Mouse (Mus musculus) intestine, postnatal 0 days (tissue): ENCODE measurements around the gene Pnmal1. TPM values are rescaled to one million over a fixed set of nuclear protein-coding genes. Genes with fewer than 3 reads are reported as not detected.
"Not testable (repeated sequence)": the region's sequence is repeated elsewhere in the genome, so short reads cannot be mapped to it uniquely, and the experiment has no call there.

ENCODE experiments used
- ATAC-seq: fragments of 200-750 bp; cut with Nextera tagmentation; 2 replicates; pipeline ENCODE4 v1.8.0; 2017; ENCODE audit warnings: mild to moderate bottlenecking, moderate TSS enrichment, moderate library complexity
- H3K27ac ChIP-seq: fragments of 300-500 bp; sonication (generic); 2 replicates; pipeline ENCODE4 v1.5.1; 2014; ENCODE audit warnings: mild to moderate bottlenecking, low read depth, low read length, moderate library complexity
- H3K27me3 ChIP-seq: fragments of 300-500 bp; sonication (generic); replicated peaks from 2 replicates; pipeline ENCODE4 v1.6.1; 2014; ENCODE audit warnings: low read length, mixed read lengths; ENCODE audit not compliant: control insufficient read depth, insufficient read depth
- H3K36me3 ChIP-seq: fragments of 300-500 bp; sonication (generic); 2 replicates; pipeline ENCODE4 v1.6.1; 2014; ENCODE audit warnings: mild to moderate bottlenecking, moderate library complexity; ENCODE audit not compliant: control insufficient read depth, insufficient read depth
- H3K4me1 ChIP-seq: fragments of 300-500 bp; sonication (generic); replicated peaks from 2 replicates; pipeline ENCODE4 v1.6.1; 2014; ENCODE audit warnings: antibody characterized with exemption, low read length, mixed read lengths; ENCODE audit not compliant: control insufficient read depth, insufficient read depth
- H3K4me2 ChIP-seq: fragments of 300-500 bp; sonication (generic); replicated peaks from 2 replicates; pipeline ENCODE4 v1.6.1; 2014; ENCODE audit warnings: low read depth, mild to moderate bottlenecking, moderate library complexity
- H3K4me3 ChIP-seq: fragments of 300-500 bp; sonication (generic); 2 replicates; pipeline ENCODE4 v1.5.1; 2014; ENCODE audit warnings: low read depth, low read length
- H3K9ac ChIP-seq: fragments of 300-500 bp; sonication (generic); 2 replicates; pipeline ENCODE4 v1.6.1; 2014; ENCODE audit warnings: mild to moderate bottlenecking, low read depth, low read length
- H3K9me3 ChIP-seq: fragments of 300-500 bp; sonication (generic); 2 replicates; pipeline ENCODE4 v1.6.1; 2016; ENCODE audit warnings: mixed run types; ENCODE audit not compliant: control insufficient read depth
- CTCF ChIP-seq: sonication (generic); IDR thresholded peaks from 2 replicates; pipeline ENCODE4 v1.5.1; 2016; ENCODE audit warnings: low read depth, mild to moderate bottlenecking, control low read depth, antibody characterized with exemption, moderate library complexity
- WGBS: fragments of 180-500 bp; shearing (Covaris S2); extraction: QIAGEN DNeasy Blood & Tissue Kit; methylation state at CpG from one replicate; pipeline ENCODE4 v1.1.7; 2014; 5-methylcytosine and 5-hydroxymethylcytosine counted together
- polyA plus RNA-seq: library from polyadenylated mRNA; unstranded; fragments of >200 nt; fragmentation: Nextera tagmentation; extraction: Ambion mirVana; gene quantifications from 2 replicates; pipeline ENCODE4 v1.2.1, GENCODE M21; 2015

The Pnmal1 gene
- polyA plus RNA-seq, 1 experiment from 2014 or later = 2.2 TPM

DNA sequence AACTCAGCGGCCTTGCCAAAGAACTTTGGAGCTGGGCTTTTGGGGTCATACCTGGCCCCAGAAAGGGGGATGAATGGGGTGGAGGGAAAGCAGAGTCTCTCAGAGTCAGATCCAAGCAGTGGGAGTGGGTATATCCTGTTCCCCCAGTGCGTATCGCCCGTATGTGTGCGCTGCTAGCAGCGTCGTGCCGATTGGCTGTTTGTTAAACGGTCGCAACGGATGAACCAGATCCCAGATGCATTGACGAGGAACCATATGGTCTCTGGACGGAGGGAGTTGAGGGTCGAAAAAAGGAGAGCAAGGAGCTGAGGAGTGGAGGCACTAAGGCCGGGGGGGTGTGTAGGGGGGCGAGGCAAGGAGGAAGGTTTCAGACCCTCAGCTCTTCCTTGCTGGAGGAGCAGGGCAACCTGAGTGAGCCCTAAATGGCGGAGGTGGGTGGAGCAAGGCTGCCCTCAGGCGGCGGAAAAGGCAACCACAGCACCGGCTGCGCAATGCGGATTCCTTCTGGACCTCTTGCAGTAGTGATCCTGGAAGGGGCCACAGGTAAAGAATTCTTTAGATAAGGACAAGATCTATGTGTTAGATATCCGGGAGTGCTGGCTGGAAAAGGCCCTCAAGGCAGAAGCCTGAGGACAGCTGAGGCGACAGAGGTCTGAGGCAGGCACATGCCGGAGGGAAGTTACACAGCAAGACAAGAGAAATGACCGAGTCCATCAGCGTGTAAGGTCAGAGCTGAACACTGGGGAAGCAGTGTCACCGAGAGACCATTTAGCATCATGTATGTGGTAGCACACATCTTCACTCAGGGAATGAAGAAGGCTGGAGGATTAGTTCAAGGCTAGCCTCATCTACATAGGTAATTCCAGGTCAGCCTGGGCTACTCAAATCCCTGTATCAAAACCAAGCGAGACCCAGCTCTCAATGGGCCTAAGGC is 9.3 kb upstream of the Pnmal1 start:
- no peak overlapping the region for H3K27ac ChIP-seq
- H3K9me3 ChIP-seq = no peaks in the 10 kb centered on the region
- peak overlapping the region; percentile 12; the same call in 1 of the 2 replicates for H3K4me3 ChIP-seq
- H3K4me2 ChIP-seq = peak overlapping the region; percentile 60
- peaks cover 10% of the 10 kb centered on the region; the same call in 1 of the 2 replicates for H3K4me1 ChIP-seq
- TF ChIP-seq CTCF = peak; percentile 97
- 10% methylated on average over 29 of the region's 29 CpGs for WGBS
- no peaks in the 10 kb centered on the region for H3K36me3 ChIP-seq
- peaks cover 44% of the 10 kb centered on the region for H3K27me3 ChIP-seq
- H3K9ac ChIP-seq = no peak overlapping the region
- ATAC-seq = peak; percentile 52

- H3K9ac ChIP-seq = no peak overlapping the region
- 25% methylated on average over 18 of the region's 18 CpGs for WGBS
- no peaks in the 10 kb centered on the region for H3K9me3 ChIP-seq
- TF ChIP-seq CTCF = peak; percentile 86
- no peak overlapping the region for H3K27ac ChIP-seq
- peaks cover 35% of the 10 kb centered on the region for H3K27me3 ChIP-seq
- H3K4me2 ChIP-seq = 0 out of 2 replicates have a peak overlapping the region, but pooled peaks have one; percentile 7
- no peaks in the 10 kb centered on the region for H3K36me3 ChIP-seq
- peaks cover 10% of the 10 kb centered on the region; the same call in 1 of the 2 replicates for H3K4me1 ChIP-seq
- ATAC-seq = peak; percentile 71
- no peak overlapping the region for H3K4me3 ChIP-seq
Observed at GRCm38 (mm10) chr7:16950861-16951635, 8.4 kb upstream of the Pnmal1 start.

DNA sequence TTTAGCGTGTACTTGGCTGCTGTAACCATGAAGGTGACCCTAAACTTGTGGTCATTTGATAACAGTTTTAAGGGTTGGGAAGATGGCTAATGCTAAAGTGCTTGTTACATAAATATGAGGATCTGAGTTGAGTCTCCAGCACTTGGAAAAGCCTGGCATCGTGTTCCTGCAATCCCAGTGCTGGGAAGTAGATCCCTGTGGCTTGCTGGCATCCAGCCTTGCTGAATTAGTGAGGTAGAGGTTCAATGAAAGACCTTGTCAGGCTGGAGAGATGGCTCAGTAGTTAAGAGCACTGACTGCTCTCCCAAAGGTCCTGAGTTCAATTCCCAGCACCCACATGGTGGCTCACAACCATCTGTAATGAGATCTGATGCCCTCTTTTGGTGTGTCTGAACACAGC is 5.7 kb upstream of the Pnmal1 start:
- H3K4me2 ChIP-seq, H3K4me3 ChIP-seq, H3K27ac ChIP-seq, H3K27me3 ChIP-seq, ATAC-seq, H3K36me3 ChIP-seq, H3K9me3 ChIP-seq, H3K9ac ChIP-seq, H3K4me1 ChIP-seq: not testable (repeated sequence)
- WGBS = 55% methylated on average over 2 of the region's 2 CpGs

GRCm38 (mm10) chr7:16955712-16956111 is 3.8 kb upstream of the Pnmal1 start:
- Histone ChIP-seq H3K9me3 (no peaks in the 10 kb centered on the region), H3K4me2 (no peak overlapping the region), H3K4me3 (no peak overlapping the region), H3K4me1 (no peaks in the 10 kb centered on the region), H3K27ac (no peak overlapping the region), H3K27me3 (no peaks in the 10 kb centered on the region), H3K9ac (no peak overlapping the region), H3K36me3 (no peaks in the 10 kb centered on the region)
- no peak for ATAC-seq
- WGBS = 75% methylated on average over 4 of the region's 4 CpGs
- TF ChIP-seq CTCF = no peak

GRCm38 (mm10) chr7:16956410-16957265 is 2.8 kb upstream of the Pnmal1 start:
- Histone ChIP-seq H3K27me3 (no peaks in the 10 kb centered on the region), H3K9me3 (no peaks in the 10 kb centered on the region), H3K36me3 (no peaks in the 10 kb centered on the region), H3K27ac (no peak overlapping the region), H3K4me1 (no peaks in the 10 kb centered on the region), H3K9ac (no peak overlapping the region), H3K4me3 (no peak overlapping the region), H3K4me2 (no peak overlapping the region)
- TF ChIP-seq CTCF = no peak
- WGBS = 67% methylated on average over 15 of the region's 15 CpGs
- ATAC-seq = no peak
